In the genomic region with DNA sequence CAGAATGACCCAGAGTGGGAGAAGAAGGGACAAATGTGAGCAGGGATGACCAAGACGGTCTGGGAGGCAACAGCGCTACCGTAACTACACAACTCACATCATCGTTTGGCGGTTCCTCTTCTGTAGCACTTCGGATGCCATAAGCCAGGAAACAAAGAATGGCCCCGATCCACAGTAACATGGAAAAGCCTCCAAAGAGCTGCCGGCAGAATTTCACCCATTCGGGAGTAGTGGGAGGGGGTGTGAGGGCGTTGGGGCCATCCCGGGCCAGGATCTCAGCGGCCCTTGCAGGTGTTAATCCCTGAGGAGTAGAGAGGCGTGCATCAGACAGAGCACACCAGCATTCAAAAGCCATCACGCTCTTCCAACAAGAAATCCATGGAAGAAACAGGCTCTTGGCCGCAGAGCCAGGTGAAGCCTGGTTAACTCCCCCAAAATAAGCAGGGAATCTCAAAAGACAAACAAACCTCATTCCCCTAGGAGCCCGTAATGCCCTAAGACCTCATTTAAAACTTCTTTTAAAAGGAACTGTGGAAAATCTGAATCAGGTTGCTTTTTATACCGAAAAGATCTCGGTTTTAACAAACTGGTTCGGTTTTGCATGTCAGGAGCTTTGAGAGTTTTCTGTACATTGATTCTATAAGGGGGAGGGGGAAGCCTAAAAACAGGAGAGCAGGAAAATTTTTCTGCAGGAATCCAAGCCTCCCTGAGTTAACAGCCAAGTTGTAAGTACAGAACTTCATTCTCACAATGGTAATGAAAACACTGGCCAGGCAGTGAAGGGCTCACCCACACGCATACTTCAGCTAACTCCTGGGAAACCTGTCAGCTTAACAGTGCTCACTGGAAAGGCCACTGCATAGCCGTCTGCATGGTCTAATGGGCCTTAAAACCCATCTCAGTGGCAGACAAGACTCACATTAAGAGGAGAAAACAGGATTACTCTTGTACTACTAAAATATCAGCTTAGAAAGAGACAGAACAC, we compare ENCODE assay signal across 13 mouse cellular contexts. TPM values are rescaled to one million over a fixed set of nuclear protein-coding genes. Genes with fewer than 3 reads are reported as not detected.
DNase-seq lines count a peak whose midpoint lies in the region; ATAC-seq lines count a peak whose summit lies in the region.
"Had no signal": no experiment of that assay in that cellular context is flagged by ENCODE, and none has a peak within 500 bp of the region (broad histone marks: within the 10 kb centered on the region; RNA-seq: fewer than 3 reads in every experiment).

No protein-coding gene starts in this region.

- ATAC-seq in forebrain, embryonic 13.5 days, result peak; percentile 50; the same call in 1 of the 2 replicates
- ATAC-seq in forebrain, embryonic 11.5 days (replicated peaks; ENCODE audit: low FRiP score), result no peak
- ATAC-seq in hindbrain, embryonic 13.5 days (ENCODE audit: low FRiP score), result peak; percentile 73
- ATAC-seq in midbrain, embryonic 15.5 days (replicated peaks), result no peak

- no peak overlapping the region for H3K9ac ChIP-seq in forebrain, embryonic 13.5 days
- H3K9ac ChIP-seq in forebrain, embryonic 11.5 days (ENCODE audit: low read length), result no peak overlapping the region
- H3K9ac ChIP-seq in hindbrain, embryonic 13.5 days, result no peak overlapping the region; the same call in 1 of the 2 replicates
- H3K9ac ChIP-seq in midbrain, embryonic 15.5 days, result no peak overlapping the region
- H3K9ac ChIP-seq: liver, embryonic 13.5 days had no signal

- DNase-seq in forebrain, embryonic 11.5 days (ENCODE audit: low spot score), result no peak
- peak; percentile 19 for DNase-seq in kidney, adult 9 months
- DNase-seq in kidney, adult 11 months, result no peak
- no peak for DNase-seq in cerebellum, adult 18-20 months
- no peak for DNase-seq in spleen, adult 12 weeks (ENCODE audit: low spot score)
- DNase-seq: cerebellum, adult 9-11 months; kidney, postnatal 10 days; liver, embryonic 13.5 days had no signal

- no peaks in the 10 kb centered on the region for H3K27me3 ChIP-seq in forebrain, embryonic 13.5 days
- no peaks in the 10 kb centered on the region for H3K27me3 ChIP-seq in forebrain, embryonic 11.5 days (ENCODE audit: control insufficient read depth, insufficient read depth, low read length)
- no peaks in the 10 kb centered on the region for H3K27me3 ChIP-seq in hindbrain, embryonic 13.5 days
- H3K27me3 ChIP-seq in midbrain, embryonic 15.5 days (replicated peaks), result no peaks in the 10 kb centered on the region
- H3K27me3 ChIP-seq: liver, embryonic 13.5 days had no signal

- peaks cover 36% of the 10 kb centered on the region for H3K4me1 ChIP-seq in forebrain, embryonic 13.5 days
- H3K4me1 ChIP-seq in forebrain, embryonic 11.5 days (replicated peaks; ENCODE audit: control insufficient read depth, insufficient read depth, low read length), result no peaks in the 10 kb centered on the region
- H3K4me1 ChIP-seq in hindbrain, embryonic 13.5 days (replicated peaks), result peaks cover 40% of the 10 kb centered on the region
- H3K4me1 ChIP-seq in midbrain, embryonic 15.5 days, result peaks cover 32% of the 10 kb centered on the region

- no peak overlapping the region for H3K4me3 ChIP-seq in forebrain, embryonic 13.5 days
- no peak overlapping the region for H3K4me3 ChIP-seq in forebrain, embryonic 11.5 days (ENCODE audit: low read depth, low read length)
- no peak overlapping the region for H3K4me3 ChIP-seq in hindbrain, embryonic 13.5 days
- no peak overlapping the region for H3K4me3 ChIP-seq in midbrain, embryonic 15.5 days
- H3K4me3 ChIP-seq: liver, embryonic 13.5 days had no signal

- peak overlapping the region; percentile 27 for H3K27ac ChIP-seq in forebrain, embryonic 13.5 days
- no peak overlapping the region for H3K27ac ChIP-seq in forebrain, embryonic 11.5 days (ENCODE audit: low read depth, low read length)
- peak overlapping the region; percentile 71 for H3K27ac ChIP-seq in hindbrain, embryonic 13.5 days
- H3K27ac ChIP-seq in midbrain, embryonic 15.5 days, result 0 out of 2 replicates have a peak overlapping the region, but pooled peaks have one; percentile 10
- H3K27ac ChIP-seq: liver, embryonic 13.5 days; macrophage had no signal

- no peak overlapping the region for H3K4me2 ChIP-seq in forebrain, embryonic 13.5 days
- H3K4me2 ChIP-seq in forebrain, embryonic 11.5 days (ENCODE audit: low read depth, low read length, severe bottlenecking), result no peak overlapping the region
- H3K4me2 ChIP-seq in hindbrain, embryonic 13.5 days, result no peak overlapping the region
- no peak overlapping the region for H3K4me2 ChIP-seq in midbrain, embryonic 15.5 days
- H3K4me2 ChIP-seq: liver, embryonic 13.5 days had no signal

- no peaks in the 10 kb centered on the region for H3K9me3 ChIP-seq in forebrain, embryonic 13.5 days (replicated peaks)
- H3K9me3 ChIP-seq in forebrain, embryonic 11.5 days (ENCODE audit: control insufficient read depth, low read length), result no peaks in the 10 kb centered on the region
- H3K9me3 ChIP-seq in hindbrain, embryonic 13.5 days, result no peaks in the 10 kb centered on the region
- H3K9me3 ChIP-seq in midbrain, embryonic 15.5 days, result no peaks in the 10 kb centered on the region
- H3K9me3 ChIP-seq: G1E; liver, embryonic 13.5 days had no signal

- peaks cover 70% of the 10 kb centered on the region for H3K36me3 ChIP-seq in forebrain, embryonic 13.5 days (ENCODE audit: poor library complexity, severe bottlenecking)
- peaks cover 8% of the 10 kb centered on the region; the same call in 1 of the 2 replicates for H3K36me3 ChIP-seq in forebrain, embryonic 11.5 days (ENCODE audit: control insufficient read depth, insufficient read depth, low read length)
- peaks cover 72% of the 10 kb centered on the region for H3K36me3 ChIP-seq in hindbrain, embryonic 13.5 days
- H3K36me3 ChIP-seq in midbrain, embryonic 15.5 days (replicated peaks), result peaks cover 32% of the 10 kb centered on the region

- WGBS in forebrain, embryonic 13.5 days, result 80% methylated on average over 21 of the region's 21 CpGs
- WGBS in forebrain, embryonic 11.5 days, result 86% methylated on average over 21 of the region's 21 CpGs
- WGBS in hindbrain, embryonic 13.5 days, result 72% methylated on average over 21 of the region's 21 CpGs
- WGBS in midbrain, embryonic 15.5 days, result 58% methylated on average over 21 of the region's 21 CpGs

RNA-seq across cellular contexts. Expression of gene Atp1a1, which starts 11.9 kb away (rescaled TPM):
- 32.5 and 34.0 TPM in 2 replicates for polyA plus RNA-seq in forebrain, embryonic 13.5 days (2015; fragmentation: Nextera tagmentation; extraction: Ambion mirVana)
- 121 and 122 TPM in 2 replicates for polyA plus RNA-seq in forebrain, embryonic 11.5 days (2014; fragmentation: Nextera tagmentation; extraction: Ambion mirVana)
- polyA plus RNA-seq in hindbrain, embryonic 13.5 days (2015; fragmentation: Nextera tagmentation; extraction: Ambion mirVana), result 44.2 and 50.4 TPM in 2 replicates
- 57.1 and 58.8 TPM in 2 replicates for polyA plus RNA-seq in midbrain, embryonic 15.5 days (2015; fragmentation: Nextera tagmentation; extraction: Ambion mirVana)

Comparison
In these comparisons a context has a peak if more than half of its experiments do, and no peak if none do; other contexts are left out.
1. ATAC-seq: peak in forebrain, embryonic 13.5 days (single experiment) and hindbrain, embryonic 13.5 days (single experiment); none in forebrain, embryonic 11.5 days (single experiment) and midbrain, embryonic 15.5 days (single experiment).